ENCODE assay signal across 22 mouse cellular contexts in genomic region chr4:31293752-31294151, GRCm38 (mm10).
DNase-seq lines count a peak whose midpoint lies in the region; ATAC-seq and TF ChIP-seq lines count a peak whose summit lies in the region.
"Had no signal": no experiment of that assay in that cellular context is flagged by ENCODE, and none has a peak within 500 bp of the region (broad histone marks: within the 10 kb centered on the region; RNA-seq: fewer than 3 reads in every experiment).

No protein-coding gene starts in this region.

- no peak for ATAC-seq in kidney, embryonic 14.5 days (ENCODE audit: low FRiP score, low TSS enrichment)
- ATAC-seq in kidney, embryonic 16.5 days (ENCODE audit: low FRiP score, low TSS enrichment) = peak; percentile 75
- ATAC-seq: forebrain, embryonic 14.5 days had no signal

- H3K4me3 ChIP-seq in kidney, adult 2 months (ENCODE audit: insufficient read depth, low read depth, low read length) = no peak overlapping the region
- no peak overlapping the region for H3K4me3 ChIP-seq in kidney, embryonic 14.5 days (ENCODE audit: low read length)
- no peak overlapping the region for H3K4me3 ChIP-seq in kidney, embryonic 16.5 days (ENCODE audit: low read length)
- H3K4me3 ChIP-seq: embryonic facial prominence, embryonic 13.5 days; embryonic facial prominence, embryonic 15.5 days; erythroblast, embryonic 14.5 days; forebrain, embryonic 10.5 days; forebrain, embryonic 12.5 days had no signal

- H3K9ac ChIP-seq in kidney, embryonic 14.5 days (ENCODE audit: low read depth, low read length) = no peak overlapping the region
- no peak overlapping the region for H3K9ac ChIP-seq in kidney, embryonic 16.5 days (replicated peaks; ENCODE audit: low read length)
- H3K9ac ChIP-seq: embryonic facial prominence, embryonic 13.5 days; embryonic facial prominence, embryonic 15.5 days; forebrain, embryonic 12.5 days had no signal

- WGBS in kidney, adult 2 months = 22% methylated on average over 2 of the region's 2 CpGs
- WGBS in kidney, embryonic 14.5 days = 49% methylated on average over 2 of the region's 2 CpGs
- WGBS in kidney, embryonic 16.5 days = 41% methylated on average over 2 of the region's 2 CpGs

- H3K4me1 ChIP-seq in kidney, adult 2 months (ENCODE audit: control insufficient read depth, insufficient read depth, low read length) = no peaks in the 10 kb centered on the region
- H3K4me1 ChIP-seq in kidney, embryonic 14.5 days (ENCODE audit: control insufficient read depth, insufficient read depth, low read length) = no peaks in the 10 kb centered on the region
- no peaks in the 10 kb centered on the region for H3K4me1 ChIP-seq in kidney, embryonic 16.5 days (ENCODE audit: insufficient read depth, low read length)
- H3K4me1 ChIP-seq: embryonic facial prominence, embryonic 13.5 days; embryonic facial prominence, embryonic 15.5 days; forebrain, embryonic 10.5 days; forebrain, embryonic 12.5 days had no signal

- no peak for TF ChIP-seq CTCF in kidney, adult 2 months (conservative IDR thresholded peaks at IDR 0.05; ENCODE audit: insufficient read depth, insufficient read length, low read depth, low read length)

- H3K9me3 ChIP-seq in kidney, embryonic 14.5 days (ENCODE audit: control insufficient read depth, low read length) = no peaks in the 10 kb centered on the region
- H3K9me3 ChIP-seq in kidney, embryonic 16.5 days (ENCODE audit: low read length) = no peaks in the 10 kb centered on the region
- H3K9me3 ChIP-seq: embryonic facial prominence, embryonic 13.5 days; embryonic facial prominence, embryonic 15.5 days; forebrain, embryonic 10.5 days; forebrain, embryonic 12.5 days had no signal

- H3K27me3 ChIP-seq in kidney, adult 2 months (replicated peaks; ENCODE audit: control insufficient read depth, insufficient read depth, low read length) = no peaks in the 10 kb centered on the region
- H3K27me3 ChIP-seq in kidney, embryonic 14.5 days (ENCODE audit: control insufficient read depth, insufficient read depth, low read length) = no peaks in the 10 kb centered on the region
- H3K27me3 ChIP-seq in kidney, embryonic 16.5 days (ENCODE audit: insufficient read depth, low read length) = no peaks in the 10 kb centered on the region
- H3K27me3 ChIP-seq: embryonic facial prominence, embryonic 13.5 days; embryonic facial prominence, embryonic 15.5 days; forebrain, embryonic 12.5 days had no signal

- H3K36me3 ChIP-seq in kidney, adult 2 months (ENCODE audit: control insufficient read depth, insufficient read depth, low read length) = no peaks in the 10 kb centered on the region
- no peaks in the 10 kb centered on the region for H3K36me3 ChIP-seq in kidney, embryonic 14.5 days (ENCODE audit: control insufficient read depth, insufficient read depth, low read length)
- H3K36me3 ChIP-seq in kidney, embryonic 16.5 days (ENCODE audit: insufficient read depth, low read length) = no peaks in the 10 kb centered on the region
- H3K36me3 ChIP-seq: embryonic facial prominence, embryonic 13.5 days; embryonic facial prominence, embryonic 15.5 days; forebrain, embryonic 10.5 days; forebrain, embryonic 12.5 days had no signal

- H3K4me2 ChIP-seq in kidney, embryonic 14.5 days (replicated peaks; ENCODE audit: low read depth, low read length) = no peak overlapping the region
- H3K4me2 ChIP-seq in kidney, embryonic 16.5 days (replicated peaks; ENCODE audit: low read depth, low read length) = no peak overlapping the region
- H3K4me2 ChIP-seq: embryonic facial prominence, embryonic 13.5 days; embryonic facial prominence, embryonic 15.5 days; forebrain, embryonic 12.5 days had no signal

- TF ChIP-seq POLR2A in kidney, adult 2 months (IDR thresholded peaks at IDR 0.05; ENCODE audit: low read depth, low read length) = no peak

- peak; percentile 23 for DNase-seq in kidney, adult 2 months
- no peak for DNase-seq in kidney, postnatal 10 days
- peak; percentile 4 for DNase-seq in kidney, postnatal 14 days
- no peak for DNase-seq in kidney, postnatal 25 days
- DNase-seq: adrenal gland, adult 2 months; adrenal gland, postnatal 10 days; adrenal gland, postnatal 25 days; cerebellum, adult 11 months; cerebellum, adult 18-20 months; cerebellum, adult 8-10 months; cerebellum, adult 9-11 months; cerebellum, postnatal 14 days; cerebellum, postnatal 36 days; embryo, embryonic 11 days had no signal

- H3K27ac ChIP-seq in kidney, adult 2 months (ENCODE audit: insufficient read depth, low read depth, low read length) = no peak overlapping the region
- H3K27ac ChIP-seq in kidney, embryonic 14.5 days (ENCODE audit: low read depth, low read length) = no peak overlapping the region
- H3K27ac ChIP-seq in kidney, embryonic 16.5 days (ENCODE audit: low read length) = no peak overlapping the region
- H3K27ac ChIP-seq: embryonic facial prominence, embryonic 13.5 days; embryonic facial prominence, embryonic 15.5 days; forebrain, embryonic 10.5 days; forebrain, embryonic 12.5 days had no signal

Comparison
In these comparisons a context has a peak if more than half of its experiments do, and no peak if none do; other contexts are left out.
1. DNase-seq: peak in kidney, adult 2 months (single experiment) and kidney, postnatal 14 days (single experiment); none in kidney, postnatal 10 days (single experiment) and kidney, postnatal 25 days (0 of 2).